10 mouse cellular contexts compared by ENCODE assay signal in the genomic region with DNA sequence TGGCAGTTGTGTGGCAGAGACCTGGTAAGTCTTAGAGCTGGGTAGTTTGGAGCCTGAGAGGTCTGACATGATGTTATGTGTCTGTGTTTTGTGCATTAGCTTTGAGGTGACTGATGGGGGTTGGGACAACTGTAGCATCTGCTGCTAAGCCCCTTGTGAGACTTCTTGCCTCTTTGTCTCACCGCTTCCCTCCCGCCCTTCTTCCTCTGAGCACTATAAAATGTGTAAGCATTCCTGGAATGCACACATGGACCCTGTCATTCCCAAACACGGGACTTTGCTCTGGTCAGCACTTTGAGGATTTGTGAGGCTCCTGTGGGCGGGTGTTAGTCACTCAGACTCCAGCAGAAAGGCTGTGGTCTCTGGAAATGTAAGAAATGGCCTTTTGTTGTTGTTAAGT. TPM values are rescaled to one million over a fixed set of nuclear protein-coding genes. Genes with fewer than 3 reads are reported as not detected.
A peak's percentile ranks its signal among the peaks of the same experiment; 100 is the strongest.
DNase-seq lines count a peak whose midpoint lies in the region; ATAC-seq and TF ChIP-seq lines count a peak whose summit lies in the region.
"Had no signal": no experiment of that assay in that cellular context is flagged by ENCODE, and none has a peak within 500 bp of the region (broad histone marks: within the 10 kb centered on the region; RNA-seq: fewer than 3 reads in every experiment).

No protein-coding gene starts in this region.

- 19% methylated on average over 4 of the region's 4 CpGs for WGBS in heart, embryonic 13.5 days
- WGBS in intestine, postnatal 0 days, result 27% methylated on average over 4 of the region's 4 CpGs
- WGBS in forebrain, embryonic 14.5 days, result 31% methylated on average over 4 of the region's 4 CpGs

- no peak for DNase-seq in heart, adult 8-10 months (ENCODE audit: low spot score)
- DNase-seq in brain, embryonic 14.5 days (ENCODE audit: low read depth), result peak; percentile 42
- DNase-seq in mesoderm, embryonic 11.5 days (ENCODE audit: low read depth, low spot score), result peak; percentile 88
- no peak for DNase-seq in spleen, postnatal 14 days (ENCODE audit: low spot score in 2 of 2)
- no peak for DNase-seq in thymus, postnatal 36 days
- no peak for DNase-seq in forebrain, embryonic 14.5 days (ENCODE audit: low spot score)
- DNase-seq: cerebellum, postnatal 36 days had no signal

- H3K4me2 ChIP-seq in heart, embryonic 13.5 days, result peak overlapping the region; percentile 24
- no peak overlapping the region for H3K4me2 ChIP-seq in intestine, postnatal 0 days (replicated peaks; ENCODE audit: low read depth)
- H3K4me2 ChIP-seq in forebrain, embryonic 14.5 days (ENCODE audit: low read length), result no peak overlapping the region

- peak overlapping the region; percentile 79 for H3K27ac ChIP-seq in heart, embryonic 13.5 days (replicated peaks)
- H3K27ac ChIP-seq in intestine, postnatal 0 days (ENCODE audit: low read depth, low read length), result peak overlapping the region; percentile 41; the same call in 1 of the 2 replicates
- no peak overlapping the region for H3K27ac ChIP-seq in forebrain, embryonic 14.5 days (ENCODE audit: low read depth, low read length)

- H3K4me3 ChIP-seq in heart, embryonic 13.5 days, result no peak overlapping the region
- H3K4me3 ChIP-seq in intestine, postnatal 0 days (ENCODE audit: low read depth, low read length), result no peak overlapping the region
- H3K4me3 ChIP-seq in forebrain, embryonic 14.5 days (ENCODE audit: low read depth, low read length), result no peak overlapping the region

- no peaks in the 10 kb centered on the region for H3K9me3 ChIP-seq in heart, embryonic 13.5 days
- no peaks in the 10 kb centered on the region for H3K9me3 ChIP-seq in intestine, postnatal 0 days (ENCODE audit: control insufficient read depth)
- H3K9me3 ChIP-seq in forebrain, embryonic 14.5 days (replicated peaks; ENCODE audit: control insufficient read depth, low read length), result no peaks in the 10 kb centered on the region

- no peaks in the 10 kb centered on the region for H3K36me3 ChIP-seq in heart, embryonic 13.5 days
- no peaks in the 10 kb centered on the region for H3K36me3 ChIP-seq in intestine, postnatal 0 days (ENCODE audit: control insufficient read depth, insufficient read depth)
- H3K36me3 ChIP-seq in forebrain, embryonic 14.5 days (ENCODE audit: control insufficient read depth, insufficient read depth, low read length), result no peaks in the 10 kb centered on the region

- H3K27me3 ChIP-seq in heart, embryonic 13.5 days (replicated peaks), result no peaks in the 10 kb centered on the region
- no peaks in the 10 kb centered on the region for H3K27me3 ChIP-seq in intestine, postnatal 0 days (replicated peaks; ENCODE audit: control insufficient read depth, insufficient read depth, low read length)
- no peaks in the 10 kb centered on the region for H3K27me3 ChIP-seq in forebrain, embryonic 14.5 days (replicated peaks; ENCODE audit: control insufficient read depth, insufficient read depth, low read length)
- H3K27me3 ChIP-seq: CH12.LX had no signal

- peak overlapping the region; percentile 34; the same call in 1 of the 2 replicates for H3K9ac ChIP-seq in heart, embryonic 13.5 days
- H3K9ac ChIP-seq in intestine, postnatal 0 days (ENCODE audit: low read depth, low read length), result no peak overlapping the region
- H3K9ac ChIP-seq in forebrain, embryonic 14.5 days (ENCODE audit: low read length), result no peak overlapping the region

- peak; percentile 38; the same call in 1 of the 2 replicates for ATAC-seq in heart, embryonic 13.5 days (ENCODE audit: extremely low read depth, insufficient number of reproducible peaks, low FRiP score, low TSS enrichment)
- no peak for ATAC-seq in intestine, postnatal 0 days
- no peak for ATAC-seq in forebrain, embryonic 14.5 days

- no peak for TF ChIP-seq POLR2A in brain, embryonic 14.5 days (IDR thresholded peaks at IDR 0.05; ENCODE audit: borderline replicate concordance, extremely low read depth, insufficient read depth, insufficient read length, poor library complexity, severe bottlenecking)

- H3K4me1 ChIP-seq in heart, embryonic 13.5 days, result peaks cover 99% of the 10 kb centered on the region
- H3K4me1 ChIP-seq in intestine, postnatal 0 days (replicated peaks; ENCODE audit: control insufficient read depth, insufficient read depth, low read length), result peaks cover 8% of the 10 kb centered on the region
- peaks cover 66% of the 10 kb centered on the region for H3K4me1 ChIP-seq in forebrain, embryonic 14.5 days (ENCODE audit: control insufficient read depth, insufficient read depth, low read length)

- TF ChIP-seq CTCF in brain, embryonic 14.5 days (IDR thresholded peaks at IDR 0.05; ENCODE audit: borderline replicate concordance, extremely low read depth, insufficient read depth, insufficient read length), result no peak
- no peak for TF ChIP-seq CTCF in intestine, postnatal 0 days (IDR thresholded peaks at IDR 0.05; ENCODE audit: low read depth)

RNA-seq across cellular contexts. Expression of a gene that starts 36.7 kb away (rescaled TPM):
- 82.0 and 82.4 TPM in 2 replicates for polyA plus RNA-seq in heart, embryonic 13.5 days (2015; fragmentation: Nextera tagmentation; extraction: Ambion mirVana)
- total RNA-seq in heart, adult 8-10 months (2022), result 10 to 100 TPM; 23.6 to 29.9 (median 25.5) TPM
- polyA plus RNA-seq in brain, embryonic 14.5 days (2012; rRNA removed), result 111 and 133 TPM in 2 replicates
- 39.2 and 40.9 TPM in 2 replicates for polyA plus RNA-seq in intestine, postnatal 0 days (2015; fragmentation: Nextera tagmentation; extraction: Ambion mirVana)
- 149 and 167 TPM in 2 replicates for polyA plus RNA-seq in forebrain, embryonic 14.5 days (2014; fragmentation: Nextera tagmentation; extraction: Ambion mirVana)

Comparison
In these comparisons a context has a peak if more than half of its experiments do, and no peak if none do; other contexts are left out.
1. DNase-seq: peak in brain, embryonic 14.5 days (single experiment) and mesoderm, embryonic 11.5 days (single experiment); none in heart, adult 8-10 months (single experiment), spleen, postnatal 14 days (0 of 2), thymus, postnatal 36 days (0 of 2) and forebrain, embryonic 14.5 days (single experiment).